Mouse (Mus musculus) adrenal gland, postnatal 14 days (tissue): ENCODE measurements at regions not wholly inside any gene's neighbourhood (a gene's known extent, or its start where the extent isn't known, plus 50 kb on each side); places are given as distances from the start of the nearest gene placed in this dataset.

Experiments
- DNase-seq: peaks from one replicate; pipeline ENCODE4 v3.0.0; 2021; ENCODE audit warnings: mixed read lengths

DNA sequence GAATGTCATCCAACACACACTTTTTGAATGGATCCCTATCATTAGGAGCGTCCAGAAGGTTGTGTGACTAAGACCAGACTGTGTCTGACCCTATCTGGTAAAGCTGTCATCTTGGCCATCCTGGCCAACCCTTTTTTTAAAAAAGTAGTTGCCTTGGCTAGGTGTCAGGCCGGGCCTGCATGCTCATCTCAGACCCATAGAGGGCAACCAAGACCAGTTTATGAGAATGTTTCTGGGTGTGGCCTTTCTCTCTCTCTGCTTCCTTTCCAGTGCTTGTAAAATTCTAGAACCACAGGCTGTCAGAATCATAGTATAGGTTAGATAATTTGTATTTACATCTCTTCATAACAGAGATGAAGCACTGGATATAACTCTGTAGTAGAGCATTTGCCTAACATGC is 62.8 kb upstream of the Las1l start:
- DNase-seq = peak; percentile 67

DNA sequence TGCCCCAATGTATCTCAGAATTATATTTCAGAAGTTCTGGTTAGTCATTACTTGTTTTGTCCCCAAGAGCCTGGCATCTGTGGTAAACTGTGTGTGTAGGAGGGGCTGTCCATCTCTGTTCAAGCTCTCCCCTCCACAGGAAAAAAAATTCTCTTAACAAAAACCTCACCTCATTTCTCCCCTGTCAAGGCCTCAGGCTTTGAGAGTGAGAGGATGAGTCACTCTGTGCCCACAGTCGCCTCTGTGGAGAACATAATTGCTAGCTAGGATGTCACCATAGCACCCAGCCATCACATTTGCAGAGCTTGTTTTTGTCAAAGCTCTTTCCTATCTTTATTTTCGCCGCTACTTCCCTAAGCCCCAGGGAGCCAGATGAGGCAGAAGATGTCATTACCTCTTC is 63.6 kb upstream of the Las1l start:
- no peak for DNase-seq

- no peak for DNase-seq
These were observed 68.6 kb upstream of the Las1l start for GRCm38 (mm10) chrX:96025374-96025773.

GRCm38 (mm10) chrX:96025876-96026275 is 69.1 kb upstream of the Las1l start:
- DNase-seq = peak; percentile 15

- DNase-seq = no peak
These were observed 64.3 kb upstream of the Msn start for GRCm38 (mm10) chrX:96031591-96031990.

- DNase-seq = no peak
These were observed 60.5 kb upstream of the Msn start for GRCm38 (mm10) chrX:96035307-96035706.

- no peak for DNase-seq
These were observed 53.6 kb upstream of the Msn start for GRCm38 (mm10) chrX:96042193-96042592.
